Mouse (Mus musculus): Measurements from ENCODE around the gene Stx2. TPM values are rescaled to one million over a fixed set of nuclear protein-coding genes. Genes with fewer than 3 reads are reported as not detected.
A peak's percentile ranks its signal among the peaks of the same experiment; 100 is the strongest.

Stx2 gene
- 12.8 and 18.3 TPM in 2 replicates for polyA plus RNA-seq (2012)

DNA sequence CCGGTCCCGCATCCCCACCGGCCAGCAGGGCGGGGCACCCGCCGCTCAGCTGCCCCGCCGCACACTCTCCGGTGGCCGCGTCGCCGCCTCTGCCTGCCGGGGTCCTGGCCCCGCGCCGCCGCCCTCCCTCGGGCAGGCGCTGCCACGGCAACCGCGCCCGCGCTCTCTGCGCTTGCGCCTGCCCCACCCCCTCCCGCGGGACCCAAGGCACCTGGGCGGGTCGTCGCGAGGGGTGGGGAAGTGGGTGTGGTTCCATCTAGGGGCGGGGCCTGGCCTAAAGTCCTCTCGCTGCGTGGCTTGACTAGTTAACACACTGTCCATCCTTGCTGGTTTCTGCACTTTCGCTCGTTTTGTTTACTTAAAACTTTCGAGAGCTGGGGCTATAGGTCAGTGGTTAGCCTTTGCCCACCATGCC is at the start of gene Stx2:
Gene Stx2, minus strand, starts transcription at position 163 of the 415 bp plus-strand sequence.
- no peak for TF ChIP-seq GATA1 (IDR thresholded peaks at IDR 0.05; ENCODE audit: low read length)
- TF ChIP-seq TAL1 (IDR thresholded peaks at IDR 0.05; ENCODE audit: low read length), result no peak
- peaks cover 69% of the 10 kb centered on the region for H3K4me1 ChIP-seq (ENCODE audit: control insufficient read depth)
- H3K9me3 ChIP-seq (ENCODE audit: control insufficient read depth, low read length), result no peaks in the 10 kb centered on the region
- no peaks in the 10 kb centered on the region for H3K27me3 ChIP-seq (ENCODE audit: control insufficient read depth)
- H3K4me3 ChIP-seq (replicated peaks), result peak within 1 kb of the TSS; percentile 91
- H3K36me3 ChIP-seq (ENCODE audit: control insufficient read depth), result peaks cover 39% of the 10 kb centered on the region

- no peaks in the 10 kb centered on the region for H3K9me3 ChIP-seq (ENCODE audit: control insufficient read depth, low read length)
- no peaks in the 10 kb centered on the region for H3K4me1 ChIP-seq (ENCODE audit: control insufficient read depth)
- TF ChIP-seq TAL1 (IDR thresholded peaks at IDR 0.05; ENCODE audit: low read length), result no peak
- TF ChIP-seq GATA1 (IDR thresholded peaks at IDR 0.05; ENCODE audit: low read length), result no peak
- no peak overlapping the region for H3K4me3 ChIP-seq (replicated peaks)
- no peaks in the 10 kb centered on the region for H3K36me3 ChIP-seq (ENCODE audit: control insufficient read depth)
- H3K27me3 ChIP-seq (ENCODE audit: control insufficient read depth), result peaks cover 6% of the 10 kb centered on the region
These were observed 46.4 kb upstream of the Stx2 start for GRCm38 (mm10) chr5:129054675-129055284.

DNA sequence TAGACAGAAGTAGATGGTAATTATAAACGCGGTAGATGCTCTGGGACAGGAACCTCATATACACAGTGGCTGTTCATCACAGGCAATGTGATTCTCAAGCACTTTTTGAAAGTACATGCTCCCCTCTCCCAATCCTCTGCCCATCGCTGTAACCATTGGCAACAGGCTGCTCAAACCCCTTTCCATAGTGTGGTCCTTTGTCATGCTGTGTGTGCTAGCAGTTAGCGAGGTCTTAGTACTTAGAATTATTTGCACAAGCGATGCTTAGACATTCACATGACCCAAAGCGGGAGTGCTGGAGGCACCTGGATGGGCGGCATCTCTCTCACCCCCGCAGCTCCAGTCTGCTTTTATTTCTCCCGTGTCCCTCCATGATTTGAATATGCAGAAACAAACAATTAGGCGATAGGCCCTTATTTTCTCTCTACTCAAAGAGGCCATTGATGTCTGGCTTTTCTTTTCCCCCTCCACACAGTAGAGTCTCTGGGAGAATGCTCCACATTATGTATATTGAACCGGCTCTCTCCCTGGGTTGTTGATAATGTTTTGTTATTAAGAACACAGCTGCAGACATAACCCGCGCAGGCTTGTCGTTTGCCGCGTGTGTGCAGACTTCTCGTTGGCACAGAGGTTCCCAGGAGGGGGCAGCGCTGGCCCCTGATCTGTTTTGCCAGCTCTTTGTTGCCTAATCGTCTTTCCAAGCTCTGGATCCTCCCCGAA is 44.4 kb upstream of the Stx2 start:
- Histone ChIP-seq H3K27me3 (ENCODE audit: control insufficient read depth) (peaks cover 6% of the 10 kb centered on the region), H3K9me3 (ENCODE audit: control insufficient read depth, low read length) (no peaks in the 10 kb centered on the region), H3K36me3 (ENCODE audit: control insufficient read depth) (no peaks in the 10 kb centered on the region), H3K4me3 (replicated peaks) (no peak overlapping the region), H3K4me1 (ENCODE audit: control insufficient read depth) (no peaks in the 10 kb centered on the region)
- TF ChIP-seq GATA1 (IDR thresholded peaks at IDR 0.05; ENCODE audit: low read length) (no peak), TAL1 (IDR thresholded peaks at IDR 0.05; ENCODE audit: low read length) (no peak)

DNA sequence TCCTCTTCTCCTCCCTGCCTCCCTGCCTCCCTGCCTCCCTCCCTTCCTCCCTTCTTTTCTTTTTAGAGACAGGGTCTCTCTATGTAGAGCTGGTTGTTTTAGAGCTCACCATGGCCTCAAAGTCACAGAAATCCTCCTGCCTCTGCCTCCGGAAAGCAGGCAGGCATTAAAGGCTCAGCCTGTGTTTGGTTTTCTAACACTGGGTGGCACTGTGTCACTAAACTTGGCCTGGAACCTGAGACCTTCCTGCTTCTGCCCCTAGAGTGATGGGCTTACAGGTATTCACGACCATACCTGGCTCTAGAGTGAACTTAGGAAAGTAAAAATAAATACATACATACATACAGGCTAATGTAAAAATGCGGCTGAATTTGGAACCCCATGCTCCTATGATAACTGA is 43.5 kb upstream of the Stx2 start:
- H3K4me1 ChIP-seq (ENCODE audit: control insufficient read depth), result no peaks in the 10 kb centered on the region
- peaks cover 8% of the 10 kb centered on the region for H3K27me3 ChIP-seq (ENCODE audit: control insufficient read depth)
- no peaks in the 10 kb centered on the region for H3K36me3 ChIP-seq (ENCODE audit: control insufficient read depth)
- no peak for TF ChIP-seq GATA1 (IDR thresholded peaks at IDR 0.05; ENCODE audit: low read length)
- TF ChIP-seq TAL1 (IDR thresholded peaks at IDR 0.05; ENCODE audit: low read length), result no peak
- H3K4me3 ChIP-seq (replicated peaks), result no peak overlapping the region
- H3K9me3 ChIP-seq (ENCODE audit: control insufficient read depth, low read length), result no peaks in the 10 kb centered on the region

GRCm38 (mm10) chr5:129049372-129049771 is 41.0 kb upstream of the Stx2 start:
- no peak for TF ChIP-seq GATA1 (IDR thresholded peaks at IDR 0.05; ENCODE audit: low read length)
- no peak for TF ChIP-seq TAL1 (IDR thresholded peaks at IDR 0.05; ENCODE audit: low read length)
- H3K27me3 ChIP-seq (ENCODE audit: control insufficient read depth), result peaks cover 8% of the 10 kb centered on the region
- no peaks in the 10 kb centered on the region for H3K36me3 ChIP-seq (ENCODE audit: control insufficient read depth)
- no peaks in the 10 kb centered on the region for H3K9me3 ChIP-seq (ENCODE audit: control insufficient read depth, low read length)
- no peaks in the 10 kb centered on the region for H3K4me1 ChIP-seq (ENCODE audit: control insufficient read depth)
- no peak overlapping the region for H3K4me3 ChIP-seq (replicated peaks)

GRCm38 (mm10) chr5:129045641-129046580 is 37.5 kb upstream of the Stx2 start:
- Histone ChIP-seq H3K4me1 (ENCODE audit: control insufficient read depth) (no peaks in the 10 kb centered on the region), H3K4me3 (replicated peaks) (no peak overlapping the region), H3K36me3 (ENCODE audit: control insufficient read depth) (no peaks in the 10 kb centered on the region), H3K9me3 (ENCODE audit: control insufficient read depth, low read length) (no peaks in the 10 kb centered on the region), H3K27me3 (ENCODE audit: control insufficient read depth) (0 out of 2 replicates have a peak, but pooled peaks cover 4% of the 10 kb centered on the region)
- TF ChIP-seq TAL1 (IDR thresholded peaks at IDR 0.05; ENCODE audit: low read length) (no peak), GATA1 (IDR thresholded peaks at IDR 0.05; ENCODE audit: low read length) (no peak)

GRCm38 (mm10) chr5:129037739-129038138 is 29.4 kb upstream of the Stx2 start:
- Histone ChIP-seq H3K27me3 (ENCODE audit: control insufficient read depth) (0 out of 2 replicates have a peak, but pooled peaks cover 2% of the 10 kb centered on the region), H3K4me3 (replicated peaks) (no peak overlapping the region), H3K36me3 (ENCODE audit: control insufficient read depth) (no peaks in the 10 kb centered on the region), H3K9me3 (ENCODE audit: control insufficient read depth, low read length) (peaks cover 3% of the 10 kb centered on the region), H3K4me1 (ENCODE audit: control insufficient read depth) (no peaks in the 10 kb centered on the region)
- TF ChIP-seq GATA1 (IDR thresholded peaks at IDR 0.05; ENCODE audit: low read length), result no peak
- no peak for TF ChIP-seq TAL1 (IDR thresholded peaks at IDR 0.05; ENCODE audit: low read length)

- no peak overlapping the region for H3K4me3 ChIP-seq (replicated peaks)
- H3K27me3 ChIP-seq (ENCODE audit: control insufficient read depth), result 0 out of 2 replicates have a peak, but pooled peaks cover 2% of the 10 kb centered on the region
- no peaks in the 10 kb centered on the region; the same call in 1 of the 2 replicates for H3K4me1 ChIP-seq (ENCODE audit: control insufficient read depth)
- TF ChIP-seq GATA1 (IDR thresholded peaks at IDR 0.05; ENCODE audit: low read length) (no peak), TAL1 (IDR thresholded peaks at IDR 0.05; ENCODE audit: low read length) (no peak)
- peaks cover 3% of the 10 kb centered on the region for H3K9me3 ChIP-seq (ENCODE audit: control insufficient read depth, low read length)
- no peaks in the 10 kb centered on the region for H3K36me3 ChIP-seq (ENCODE audit: control insufficient read depth)
These were observed 28.3 kb upstream of the Stx2 start for GRCm38 (mm10) chr5:129036678-129037077.

Measured in erythroblast, embryonic 14.5 days (primary cell).